Mouse (Mus musculus): Measurements from ENCODE around the gene Tfr2.

Tfr2 gene

DNA sequence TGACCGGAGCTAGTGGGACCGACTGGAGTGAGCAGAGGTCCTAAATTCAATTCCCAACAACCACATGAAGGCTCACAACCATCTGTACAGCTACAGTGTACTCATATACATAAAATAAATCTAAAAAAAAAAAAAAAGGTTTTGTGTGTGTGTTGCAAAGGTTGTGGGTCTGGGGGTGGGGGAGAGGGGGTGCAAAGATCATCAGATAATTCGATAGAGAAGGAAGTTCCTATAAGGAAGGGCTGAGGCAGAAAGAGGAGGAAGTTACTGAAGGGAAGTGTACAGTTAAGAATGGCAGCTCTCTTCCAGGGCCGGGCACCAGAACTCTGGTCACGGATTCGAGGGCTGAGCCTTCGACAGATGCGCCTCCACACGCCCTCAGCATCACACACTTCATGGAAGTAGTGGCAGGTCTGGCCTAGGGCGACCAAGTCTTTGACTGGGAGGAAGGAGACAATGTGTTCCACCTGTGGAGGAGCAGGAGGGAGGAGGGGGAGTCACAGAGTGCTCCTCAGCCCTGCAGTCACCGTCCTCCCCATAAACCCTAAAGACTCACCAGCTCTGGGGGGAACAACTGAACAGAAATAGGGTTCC is 54.4 kb downstream of the Tfr2 start:
- no peak for DNase-seq (ENCODE audit: low read depth, low spot score)

- no peak for DNase-seq (ENCODE audit: low read depth, low spot score)
Measured at GRCm38 (mm10) chr5:137627991-137628390, 58.4 kb downstream of the Tfr2 start.

- peak; percentile 99 for DNase-seq (ENCODE audit: low read depth, low spot score)
Measured at GRCm38 (mm10) chr5:137628498-137629305, 59.1 kb downstream of the Tfr2 start, which contains the start of the genes Fbxo24, Lrch4 and Gm20605. Gene Fbxo24, minus strand, starts transcription at chr5:137629002. Gene Lrch4, plus strand, starts transcription at chr5:137629121. Gene Gm20605, plus strand, starts transcription at chr5:137629175.

GRCm38 (mm10) chr5:137629306-137629721 is 59.7 kb downstream of the Tfr2 start:
- no peak for DNase-seq (ENCODE audit: low read depth, low spot score)

DNA sequence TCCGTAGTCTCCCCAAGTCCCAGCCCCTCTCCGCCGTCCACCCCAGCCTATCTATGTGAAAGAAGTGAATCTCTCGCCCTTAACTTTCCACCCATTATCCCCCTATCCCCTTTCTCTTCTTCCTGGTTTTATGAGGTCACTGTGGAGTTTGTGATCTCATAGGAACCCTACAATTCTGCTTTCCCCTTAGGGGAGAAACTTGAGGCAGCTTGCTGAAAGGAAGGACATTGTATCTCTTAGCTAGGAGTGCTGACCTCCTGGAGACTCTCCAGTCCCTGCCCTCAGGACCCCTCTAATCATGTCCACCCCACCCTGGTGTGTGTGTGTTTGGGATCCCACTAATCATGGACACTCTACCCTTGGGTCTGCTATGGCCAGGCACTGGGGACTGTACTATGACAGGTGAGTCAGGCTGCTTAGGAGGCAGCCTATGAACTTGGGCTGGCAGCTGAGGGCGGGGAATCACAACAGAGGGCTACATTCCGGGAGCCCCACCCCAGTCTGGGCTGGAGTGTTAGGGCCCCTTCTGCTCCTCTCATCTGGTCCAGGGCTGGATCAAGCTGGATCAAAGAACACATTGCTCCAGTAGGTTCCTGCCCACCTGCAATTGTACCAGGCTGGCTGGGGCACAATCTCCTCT is 60.4 kb downstream of the Tfr2 start:
- DNase-seq (ENCODE audit: low read depth, low spot score): no peak

DNA sequence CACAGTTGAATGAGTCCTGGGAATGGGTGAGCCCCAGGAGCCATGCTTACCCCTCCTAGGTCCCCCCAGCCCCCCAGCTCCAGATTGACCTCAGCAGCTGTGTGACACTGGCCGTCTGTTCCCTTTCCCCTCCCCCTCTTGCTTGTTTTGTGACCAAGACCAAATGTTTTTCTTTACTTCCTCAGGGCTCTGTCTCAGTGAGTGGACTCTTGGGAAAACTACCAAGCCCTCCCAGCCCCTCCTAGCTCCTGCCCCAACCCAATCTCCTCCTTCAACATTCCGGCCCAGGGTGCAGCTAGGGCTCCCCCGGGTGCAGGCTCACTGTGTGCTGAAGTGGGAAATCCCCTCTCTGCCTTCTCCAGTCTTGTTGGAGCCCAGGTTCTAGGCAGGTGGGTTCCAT is 61.0 kb downstream of the Tfr2 start:
- no peak for DNase-seq (ENCODE audit: low read depth, low spot score)

DNA sequence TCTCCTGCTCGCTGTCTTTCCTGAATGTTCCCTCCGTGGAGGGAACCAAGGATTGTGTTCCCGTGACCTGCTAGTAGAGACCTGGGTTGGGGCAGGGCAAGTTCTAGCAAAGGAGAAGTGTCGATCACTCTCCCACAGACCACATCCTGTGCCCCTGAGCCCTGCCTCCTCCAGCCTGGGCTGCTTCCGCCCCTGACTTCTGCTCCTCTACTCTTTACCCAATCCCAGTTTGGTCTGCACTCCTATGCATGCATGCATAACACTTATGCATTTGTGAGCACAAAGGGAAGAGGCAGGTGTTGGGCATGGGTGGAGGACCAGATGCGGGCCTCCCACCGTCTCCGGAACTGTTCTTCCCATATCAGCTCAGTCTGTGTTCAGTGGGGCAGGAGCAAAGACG is 61.5 kb downstream of the Tfr2 start:
- DNase-seq (ENCODE audit: low read depth, low spot score): no peak

- no peak for DNase-seq (ENCODE audit: low read depth, low spot score)
Measured at GRCm38 (mm10) chr5:137631591-137631990, 62.0 kb downstream of the Tfr2 start.

DNA sequence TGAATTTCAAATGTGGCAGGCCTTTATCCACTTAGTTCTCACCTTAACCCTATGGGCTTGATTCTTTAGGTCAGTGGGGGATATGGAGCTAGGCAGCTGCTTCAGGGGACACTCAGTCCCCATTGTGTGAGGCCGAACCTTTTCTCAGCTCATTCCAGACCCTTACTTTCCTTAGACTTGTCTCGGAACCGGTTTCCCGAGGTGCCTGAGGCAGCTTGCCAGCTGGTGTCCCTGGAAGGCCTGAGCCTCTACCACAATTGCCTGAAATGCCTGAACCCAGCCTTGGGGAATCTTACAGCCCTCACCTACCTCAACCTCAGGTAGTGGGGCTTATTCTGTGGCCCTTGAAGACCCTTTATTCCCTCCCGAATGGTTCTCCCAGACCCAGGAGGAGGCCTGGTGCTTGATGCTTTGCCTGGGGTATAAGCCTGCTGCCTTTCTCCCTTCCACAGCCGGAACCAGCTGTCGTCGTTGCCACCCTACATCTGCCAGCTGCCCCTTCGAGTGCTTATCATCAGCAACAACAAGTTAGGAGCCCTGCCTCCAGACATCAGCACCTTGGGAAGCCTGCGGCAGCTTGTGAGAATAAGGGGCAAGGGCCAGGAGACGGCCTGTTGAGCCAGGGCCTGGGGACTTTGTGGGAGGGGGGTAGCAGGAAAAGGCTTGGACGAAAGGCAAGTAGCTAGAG is 63.9 kb downstream of the Tfr2 start:
- DNase-seq (ENCODE audit: low read depth, low spot score): no peak
